Mouse (Mus musculus) adrenal gland, postnatal 36 days (tissue): ENCODE measurements around the gene Tomm70a. TPM values are rescaled to one million over a fixed set of nuclear protein-coding genes. Genes with fewer than 3 reads are reported as not detected.
"Not testable (repeated sequence)": the region's sequence is repeated elsewhere in the genome, so short reads cannot be mapped to it uniquely, and the experiment has no call there.

Source experiments
- DNase-seq, 2 experiments: peaks; one replicate each; pipeline ENCODE4 v3.0.0; 2021; ENCODE audit warnings: mixed read lengths in 1 of 2
- total RNA-seq, 2 experiments: library from RNA; stranded (reverse); gene quantifications; 2 replicates each; pipeline ENCODE4 v1.2.3; 2021

The Tomm70a gene
- total RNA-seq, 2 experiments from 2014 or later, result 56.3 to 59.2 TPM

DNA sequence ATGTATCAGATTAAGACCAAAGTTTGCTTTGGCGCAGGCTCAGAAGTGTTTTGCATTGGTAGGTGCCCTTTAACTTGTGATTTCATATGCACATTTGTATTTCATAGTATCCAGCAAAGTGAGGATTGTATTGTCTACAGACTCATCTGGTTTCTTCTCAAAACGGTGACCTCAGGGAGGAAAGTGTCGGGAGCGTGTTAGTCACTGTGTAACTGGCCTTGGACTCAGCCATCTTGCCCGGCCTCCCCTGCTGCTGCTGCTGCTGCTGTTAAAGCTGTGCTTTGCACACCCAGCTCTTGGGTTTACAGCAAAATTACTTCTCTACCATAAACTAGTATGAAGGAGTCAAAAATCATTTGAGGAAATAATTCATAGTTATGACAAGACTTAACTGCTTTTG lies 23.2 kb downstream of the Tomm70a start:
- DNase-seq, result peak; percentile 67 to 68

DNA sequence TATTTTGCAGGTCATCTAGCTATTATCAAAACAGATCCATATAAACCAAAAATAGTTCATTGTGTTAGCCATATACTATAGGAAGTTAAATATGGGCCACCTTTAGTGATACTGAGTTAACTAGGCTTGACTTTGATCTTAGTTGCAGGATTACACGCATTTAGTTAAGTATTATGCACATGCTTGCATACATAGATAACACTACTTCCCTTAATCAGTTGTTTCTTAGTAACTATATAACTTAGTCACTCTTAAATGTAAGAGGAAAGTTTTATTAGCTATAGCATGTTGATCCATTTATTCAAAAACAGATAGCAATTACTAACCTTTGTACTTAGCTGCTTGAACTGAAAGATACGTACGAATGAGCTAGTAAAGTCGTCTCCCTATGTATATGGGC lies 29.9 kb downstream of the Tomm70a start:
- no peak for DNase-seq

DNA sequence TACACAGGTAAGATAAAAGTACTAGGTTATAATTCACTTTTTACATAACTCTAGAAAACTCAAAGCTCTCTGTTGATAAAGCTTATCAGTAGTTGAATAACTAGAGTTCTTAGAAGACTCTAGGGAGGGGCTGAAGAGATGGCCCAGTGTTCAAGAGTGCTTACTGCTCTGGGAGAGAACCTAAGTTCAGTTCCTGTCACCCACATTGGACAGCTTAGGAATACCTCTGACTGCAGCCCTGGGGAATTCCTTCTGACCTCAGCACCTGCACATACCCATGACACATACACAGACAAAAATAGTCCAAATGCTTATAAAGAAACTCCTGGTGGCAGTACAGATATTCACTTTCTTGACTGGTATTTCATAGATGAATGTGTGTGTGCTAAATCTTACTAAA lies 34.4 kb downstream of the Tomm70a start:
- DNase-seq, result no peak

DNA sequence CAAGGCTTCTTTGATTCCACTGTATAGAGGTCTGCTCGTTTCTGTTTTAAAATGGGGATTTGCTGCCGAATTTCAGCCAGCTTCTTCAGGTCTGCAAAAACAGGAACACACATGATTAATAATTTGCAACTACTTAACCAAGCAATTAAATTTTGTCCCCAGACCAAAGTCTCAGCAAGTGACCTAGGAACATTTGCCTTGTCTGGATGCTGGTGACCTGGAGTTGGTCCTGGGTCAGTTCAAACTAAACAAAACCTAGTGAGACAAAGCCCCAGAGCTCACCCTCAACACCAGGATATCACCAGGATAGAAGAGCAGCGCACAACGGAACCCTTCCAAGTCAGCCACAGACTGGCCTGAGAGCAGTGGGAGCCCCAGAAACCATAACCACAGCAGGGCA lies 35.6 kb downstream of the Tomm70a start:
- DNase-seq, result no peak

DNA sequence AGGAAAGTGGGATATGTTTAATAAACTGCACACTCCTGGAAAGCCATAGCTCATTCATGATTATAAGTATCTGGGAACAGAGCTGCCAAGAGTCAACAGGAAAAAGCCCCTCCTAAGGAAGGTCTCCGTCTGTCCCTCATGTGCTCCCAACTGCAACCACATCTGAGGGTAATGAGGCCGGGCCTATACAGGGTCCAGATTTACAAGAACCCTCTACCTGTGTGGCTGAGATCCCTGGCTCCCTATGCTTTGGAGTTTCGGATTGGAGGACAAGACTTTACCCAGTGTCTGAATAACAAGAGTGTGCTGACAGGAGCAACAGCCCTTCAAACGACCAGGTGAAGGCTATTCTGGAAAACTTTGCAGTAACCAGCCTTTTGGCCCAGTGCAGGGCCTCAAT lies 36.2 kb downstream of the Tomm70a start:
- no peak for DNase-seq

DNA sequence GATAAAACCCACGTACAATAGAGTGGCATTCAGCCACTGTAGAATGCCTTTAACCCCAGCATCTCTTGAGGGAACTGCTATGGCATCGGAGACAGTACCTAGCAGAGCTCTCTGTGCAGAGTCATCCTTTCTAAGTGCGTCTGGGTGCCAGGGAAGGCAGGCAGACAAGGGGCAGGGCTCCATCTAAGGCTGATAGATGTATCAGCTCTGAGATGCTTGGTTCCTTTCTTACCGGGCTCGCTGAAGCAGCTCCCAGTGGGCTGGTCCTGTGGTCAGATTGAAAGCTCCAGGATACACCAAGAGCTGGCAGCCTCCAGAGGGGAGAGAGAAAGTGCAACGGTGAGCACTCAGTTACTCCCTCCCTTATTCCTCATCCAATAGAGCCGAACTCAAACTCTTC lies 38.3 kb downstream of the Tomm70a start:
- DNase-seq, result no peak

DNA sequence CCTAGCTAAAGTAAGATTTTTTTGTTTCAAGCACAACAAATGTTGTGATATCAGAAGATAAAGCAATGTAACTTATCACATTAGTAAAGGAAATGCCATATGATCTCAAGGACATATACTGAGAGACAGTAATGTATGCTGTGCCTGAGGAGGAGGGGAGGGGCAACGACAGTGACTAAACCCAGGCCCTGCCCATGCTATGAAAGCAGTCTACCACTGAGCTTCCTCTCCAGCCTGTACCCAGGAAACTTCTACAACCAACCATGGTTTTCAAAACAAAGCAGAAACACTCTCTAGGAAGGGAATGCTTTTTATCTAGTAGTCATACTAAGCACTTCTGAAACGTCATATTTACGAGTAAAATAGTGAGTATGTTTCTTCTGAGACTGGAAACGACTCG lies 41.3 kb downstream of the Tomm70a start:
- DNase-seq, result no peak

DNA sequence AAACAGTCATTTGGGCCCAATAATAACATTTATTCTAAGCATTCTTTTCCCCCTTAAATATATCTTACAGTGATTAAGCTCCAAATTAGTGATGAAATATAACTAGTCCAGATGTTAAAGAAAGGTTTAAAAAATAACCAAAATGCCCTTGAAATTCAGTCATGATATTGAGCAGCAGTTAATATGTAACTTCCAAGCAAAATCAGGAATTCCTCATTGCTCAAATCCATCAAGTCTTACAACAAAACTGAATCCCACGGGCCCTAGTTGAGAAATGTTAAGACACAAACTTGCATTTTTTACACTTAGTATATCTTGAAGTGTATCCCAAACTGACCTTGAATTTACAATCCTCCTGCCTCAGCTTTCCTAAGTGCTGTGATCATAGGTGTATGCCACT lies 42.2 kb downstream of the Tomm70a start:
- DNase-seq, result no peak

DNA sequence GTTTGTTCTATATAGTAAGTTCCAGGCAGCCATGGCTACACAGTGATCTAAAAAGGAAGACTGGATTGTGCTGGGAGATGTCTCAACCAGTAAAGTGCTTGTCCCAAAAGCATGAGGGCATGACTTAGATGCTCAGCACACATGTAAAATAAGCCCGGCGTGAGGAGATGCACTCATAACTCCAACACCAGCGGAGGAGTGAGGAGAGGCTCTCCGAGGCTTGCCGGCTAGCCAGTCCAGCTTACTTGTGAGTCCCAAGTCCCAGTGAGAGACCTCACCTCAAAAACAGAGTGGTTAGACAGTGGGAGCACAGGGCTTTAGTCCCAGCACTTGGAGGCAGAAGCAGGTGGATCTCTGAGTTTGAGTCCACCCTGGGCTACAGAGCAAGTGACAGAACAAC lies 43.7 kb downstream of the Tomm70a start:
- no peak for DNase-seq

DNA sequence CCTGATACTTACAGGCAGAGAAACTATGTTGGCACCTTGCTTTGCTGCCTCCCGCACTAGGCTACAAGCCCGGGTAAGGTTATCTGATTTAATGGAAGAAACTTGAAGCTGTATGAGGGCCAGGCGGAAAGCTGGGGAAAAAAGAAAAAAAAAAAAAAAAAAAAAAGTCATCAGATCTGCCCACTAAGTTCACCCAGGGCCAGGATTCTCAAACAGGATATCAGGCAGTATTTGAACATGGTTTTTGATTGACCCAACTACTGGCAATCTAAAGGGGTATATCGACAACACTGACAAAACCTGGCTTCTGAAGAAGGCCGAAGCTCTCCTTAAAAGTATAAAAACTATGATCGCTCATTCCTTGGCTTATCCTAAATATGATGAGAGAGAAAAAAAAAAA lies 44.6 kb downstream of the Tomm70a start:
- DNase-seq, result no peak

DNA sequence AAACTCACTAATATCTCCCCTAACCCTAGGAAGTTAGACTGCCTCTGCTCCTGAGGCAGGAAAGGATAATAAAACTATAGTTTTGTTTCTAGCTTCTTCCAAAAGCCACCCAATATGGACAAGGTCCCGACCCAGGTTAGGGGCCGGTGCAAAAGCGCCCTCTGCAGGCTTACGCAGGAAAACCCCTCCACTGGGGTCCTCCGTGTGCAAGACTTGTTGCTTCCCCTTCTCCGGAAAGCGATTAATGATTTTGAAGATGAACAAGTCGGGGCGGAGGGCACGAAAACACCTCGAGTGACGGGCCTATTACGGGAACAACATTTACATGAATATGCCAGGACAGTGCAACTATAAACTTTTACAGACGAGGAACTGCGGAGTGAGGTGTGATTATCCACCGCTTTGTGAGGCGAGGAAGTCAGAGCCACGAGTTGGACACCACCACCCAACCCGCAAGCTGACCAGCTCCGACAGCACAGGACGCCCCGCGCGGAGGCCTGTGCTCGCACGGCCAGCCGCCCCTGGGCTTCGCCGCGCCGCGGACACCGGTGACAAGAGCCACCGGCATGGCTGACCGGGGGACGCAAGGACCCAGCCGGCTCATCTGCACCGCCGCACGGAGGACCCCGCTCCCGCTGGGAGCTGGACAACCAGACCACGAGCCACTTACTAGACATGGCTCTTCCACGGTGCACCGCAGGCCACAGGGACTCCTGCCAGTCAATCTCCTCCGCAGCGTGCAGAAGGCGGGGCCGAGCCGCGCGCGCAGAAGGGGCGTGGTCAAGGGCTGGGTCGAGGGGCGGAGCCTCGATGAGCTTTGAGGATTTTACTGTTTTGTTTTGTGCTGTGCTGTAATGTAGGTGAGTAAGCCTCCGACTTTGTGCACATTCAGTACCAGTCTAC lies 45.4 kb downstream of the Tomm70a start, which contains the start of gene Nit2:
Nit2 (minus strand) TSS at position 731 of the 903 bp plus-strand sequence.
- DNase-seq, result peak; percentile 97 to 98

DNA sequence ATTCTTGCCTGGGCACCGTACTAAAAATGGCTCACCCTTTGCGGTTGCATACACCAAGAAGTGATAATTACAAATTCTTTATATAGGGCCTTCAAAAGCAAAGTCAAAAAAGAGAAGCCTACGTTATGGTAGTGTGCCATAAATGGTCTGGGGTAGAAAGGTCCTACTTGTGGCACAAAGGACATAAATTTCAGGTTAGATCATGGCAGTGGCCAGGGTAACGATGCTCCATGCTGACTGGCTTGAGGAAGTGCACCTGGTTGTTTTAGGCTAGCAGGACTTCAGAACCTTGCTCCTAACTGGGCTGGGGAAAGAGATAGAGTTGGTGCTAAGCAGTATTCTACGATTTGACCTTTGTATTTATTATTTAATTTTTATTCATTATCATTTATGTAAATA lies 46.0 kb downstream of the Tomm70a start:
- DNase-seq, result no peak

DNA sequence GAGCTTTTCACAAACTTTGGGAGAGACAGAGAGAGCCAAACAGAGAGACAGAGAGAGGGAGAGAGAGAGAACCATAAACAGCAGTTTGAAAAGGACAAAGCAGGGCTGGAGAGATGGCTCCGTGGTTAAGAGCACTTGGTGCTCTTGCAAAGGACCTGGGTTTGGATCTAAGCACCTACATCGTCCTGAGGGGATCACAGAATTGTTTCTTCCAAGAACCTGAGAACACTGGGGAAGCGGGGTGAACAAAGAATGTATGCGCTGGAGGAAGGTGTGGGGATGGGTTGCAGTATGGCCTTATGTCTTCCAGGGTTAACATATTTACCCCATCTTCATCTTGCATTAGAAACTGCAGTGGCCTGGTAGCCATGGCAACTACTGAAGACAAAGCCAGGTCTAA lies 46.7 kb downstream of the Tomm70a start:
- DNase-seq, result no peak

DNA sequence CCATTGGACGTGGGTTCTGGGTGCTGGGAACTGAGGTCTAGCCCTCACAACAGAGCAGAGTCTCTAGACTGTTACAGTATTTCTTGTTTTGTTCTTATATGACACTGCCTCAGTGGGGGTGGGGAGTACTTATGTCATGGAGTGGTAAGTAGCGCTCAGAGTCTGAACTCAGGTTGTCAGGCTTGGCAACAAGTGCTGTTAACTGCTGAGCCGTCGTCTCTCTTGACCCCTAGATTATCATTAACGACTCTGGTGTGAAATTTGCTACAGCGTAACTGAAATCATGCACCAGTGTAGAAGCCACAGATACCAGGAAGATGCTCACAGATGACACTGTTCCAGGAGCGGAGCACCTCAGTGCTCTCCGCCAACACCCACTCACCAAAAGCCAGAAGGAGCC lies 49.7 kb downstream of the Tomm70a start:
- no peak for DNase-seq

DNA sequence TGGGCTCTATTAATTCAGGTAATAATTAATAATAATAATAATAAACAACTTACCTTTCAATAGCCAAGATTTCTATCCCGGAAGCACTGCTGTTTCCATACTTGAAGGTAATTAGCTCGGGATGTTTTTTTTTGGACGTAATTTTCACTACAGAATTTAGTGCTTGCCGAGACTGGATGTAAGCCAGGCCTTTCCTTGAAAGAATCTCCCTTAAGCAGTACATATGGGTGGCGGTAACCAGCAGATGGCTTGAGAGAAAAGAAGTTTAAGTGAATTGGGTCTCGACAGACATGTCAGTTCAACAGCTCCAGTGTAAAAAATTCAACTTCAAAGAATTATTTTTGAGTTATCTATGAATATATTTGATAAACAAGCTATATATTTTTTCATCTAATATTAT lies 50.1 kb downstream of the Tomm70a start:
- DNase-seq, result no peak

DNA sequence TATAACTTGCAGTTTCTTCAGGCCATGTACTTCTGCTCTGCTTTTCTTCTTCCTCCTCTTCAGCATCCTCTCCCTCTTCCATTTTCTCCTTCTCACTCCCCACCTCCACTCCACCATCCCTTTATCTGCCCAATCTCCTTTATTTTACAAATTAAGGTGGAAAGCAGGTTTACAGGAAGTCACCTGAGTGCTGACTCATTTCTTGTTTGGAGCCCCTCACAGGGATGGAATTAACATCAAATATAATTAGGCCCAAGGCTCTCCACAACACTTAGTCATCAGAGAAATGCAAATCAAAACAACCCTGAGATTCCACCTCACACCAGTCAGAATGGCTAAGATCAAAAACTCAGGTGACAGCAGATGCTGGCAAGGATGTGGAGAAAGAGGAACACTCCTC lies 53.0 kb downstream of the Tomm70a start:
- DNase-seq, result not testable (repeated sequence)

DNA sequence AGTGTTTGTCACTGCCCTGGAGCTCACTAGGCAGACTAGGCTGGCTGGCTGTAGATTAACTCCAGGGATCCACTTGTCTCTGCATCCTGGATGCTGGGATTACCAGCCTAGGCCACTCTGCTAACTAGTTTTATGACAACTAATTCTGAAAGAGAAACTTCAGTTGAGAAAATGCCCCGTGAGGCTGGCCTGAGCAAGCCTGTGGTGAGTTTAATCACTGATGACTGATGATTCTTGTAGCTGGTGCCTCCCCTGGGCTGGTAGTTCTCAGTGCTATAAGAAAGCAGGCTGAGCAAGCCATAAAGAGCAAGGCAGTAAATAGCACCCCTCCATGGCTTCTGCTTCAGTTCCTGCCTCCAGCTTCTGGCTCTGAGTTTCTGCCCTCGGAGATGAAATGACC lies 54.2 kb downstream of the Tomm70a start:
- DNase-seq, result no peak

DNA sequence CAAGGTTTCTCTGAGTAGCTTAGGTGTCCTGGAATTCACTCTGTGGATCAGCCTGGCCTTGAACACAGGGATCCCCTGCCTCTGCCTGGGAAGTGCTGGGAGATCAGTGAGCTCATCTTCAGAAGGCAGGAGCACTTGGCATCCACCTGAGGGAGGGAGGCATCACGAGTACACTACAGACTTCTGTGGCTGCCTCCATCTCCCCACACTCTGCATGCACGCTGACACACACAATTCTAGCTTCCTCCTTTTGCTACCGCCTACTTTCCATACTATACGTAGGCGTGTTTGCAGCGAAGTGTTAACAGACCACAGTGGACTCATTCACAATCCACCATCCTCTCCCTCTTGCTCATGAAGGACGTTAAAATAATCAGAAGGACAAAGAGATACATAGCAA lies 54.8 kb downstream of the Tomm70a start:
- no peak for DNase-seq

DNA sequence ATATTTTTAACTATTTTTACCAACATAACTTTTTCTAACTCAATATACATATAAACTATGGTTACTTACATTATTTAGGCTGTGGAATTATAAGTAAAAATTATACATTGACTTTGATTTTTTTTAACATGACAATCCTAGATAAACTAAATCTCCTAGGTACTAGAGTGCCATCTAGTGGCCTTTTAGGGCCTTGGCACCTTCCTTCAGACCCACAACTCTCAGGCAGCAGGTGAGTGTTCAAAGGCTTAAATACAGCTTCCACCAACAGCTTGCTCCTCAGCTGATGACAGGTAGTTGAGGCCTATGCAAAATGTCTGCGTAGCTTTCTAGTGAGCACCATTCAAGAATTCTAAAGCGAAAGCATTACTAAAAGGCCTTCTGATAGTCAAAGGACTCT lies 55.8 kb downstream of the Tomm70a start:
- DNase-seq, result peak; percentile 24 to 25

DNA sequence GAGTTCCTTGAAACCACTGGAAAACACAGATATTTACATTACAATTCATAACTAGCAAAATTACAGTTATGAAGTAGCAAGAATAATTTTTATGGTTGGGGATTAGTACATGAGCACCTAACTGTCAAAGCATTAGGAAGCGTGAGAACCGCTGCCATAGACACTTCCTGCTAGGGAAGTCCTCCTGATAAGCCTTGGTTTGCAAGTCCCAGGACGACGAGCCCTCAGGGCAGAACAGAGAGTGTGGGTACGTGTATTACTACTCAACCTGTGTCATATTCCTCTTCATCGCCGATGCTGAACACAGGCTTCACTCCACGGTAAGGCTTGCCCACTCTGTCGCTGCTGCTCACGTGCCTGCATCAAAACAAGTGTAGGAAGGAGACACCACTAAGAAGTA lies 56.2 kb downstream of the Tomm70a start:
- DNase-seq, result no peak

DNA sequence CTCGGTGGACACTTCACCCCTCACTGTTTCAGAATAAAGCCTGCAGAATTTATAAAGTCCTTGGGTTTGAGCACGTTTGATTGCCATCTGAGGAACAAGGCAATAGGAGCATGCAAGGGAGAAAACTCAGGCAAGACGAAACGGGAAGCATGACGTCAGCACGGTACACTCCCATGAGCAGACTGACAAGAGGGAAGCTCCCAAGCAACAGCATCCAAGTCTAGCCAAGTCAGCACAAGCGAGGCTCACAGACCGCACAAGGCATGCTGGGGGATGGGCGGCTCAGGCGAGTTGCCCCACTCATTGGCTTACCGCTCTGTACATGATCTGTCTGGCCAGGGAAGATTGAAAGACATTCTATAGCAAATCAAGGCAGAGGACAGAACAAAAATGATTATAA lies 59.7 kb downstream of the Tomm70a start:
- DNase-seq, result peak in 1 of 2 experiments; percentile 51

DNA sequence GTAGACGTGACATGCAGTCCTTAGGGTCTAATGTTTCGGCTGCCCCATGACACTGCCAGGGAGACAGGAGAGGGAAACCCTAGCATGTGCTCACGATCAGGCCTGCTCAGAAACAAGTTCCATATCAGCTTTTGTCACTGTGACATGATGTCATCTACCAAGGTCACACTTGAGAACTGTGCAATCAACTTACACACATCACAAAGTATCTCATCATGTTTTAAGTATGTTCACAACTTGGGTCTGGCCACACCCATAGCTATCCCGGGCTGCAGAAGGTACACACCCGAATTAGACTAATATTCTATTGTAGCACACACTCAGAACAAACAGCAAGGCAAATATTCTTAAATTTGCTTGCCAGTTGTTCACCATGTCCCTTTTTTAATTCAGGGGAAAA lies 60.5 kb downstream of the Tomm70a start:
- DNase-seq, result no peak

DNA sequence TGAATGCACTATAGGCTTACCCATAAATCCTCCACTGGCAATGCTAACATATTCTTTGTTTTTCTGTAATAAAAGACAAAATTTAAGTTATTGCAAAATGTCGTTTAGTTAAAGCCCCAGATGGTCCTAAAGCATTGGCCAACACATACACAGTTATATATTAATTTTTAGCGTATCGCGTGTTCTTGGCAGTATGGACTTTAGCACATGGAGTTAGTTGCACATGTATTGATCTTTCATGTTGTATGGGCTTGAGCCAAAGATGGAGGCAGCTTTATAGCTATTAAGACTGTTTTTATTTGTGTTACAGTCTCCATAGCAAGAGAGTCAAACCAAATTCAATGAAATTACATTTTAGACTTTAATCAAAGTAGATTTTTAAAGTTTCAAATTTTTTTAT lies 65.1 kb downstream of the Tomm70a start:
- no peak for DNase-seq

DNA sequence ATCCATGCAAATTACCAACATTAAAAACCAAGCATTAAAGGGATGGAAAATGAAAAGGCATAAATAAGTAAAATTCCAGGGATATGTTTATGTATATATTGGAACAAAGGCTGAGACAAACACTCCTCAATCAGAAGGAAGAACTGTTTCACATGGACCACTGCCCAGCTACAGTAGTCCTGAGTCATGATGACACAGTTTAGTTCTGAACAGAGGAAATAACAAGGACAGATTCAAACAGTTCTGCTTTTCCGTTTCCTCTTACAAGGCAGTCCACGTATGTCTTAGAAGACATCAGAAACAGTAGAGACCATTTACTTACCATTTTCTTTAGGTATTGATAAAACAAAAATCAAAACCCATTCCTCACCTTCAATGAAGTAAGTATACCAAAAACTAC lies 68.0 kb downstream of the Tomm70a start:
- DNase-seq, result peak in 1 of 2 experiments; percentile 7
